Mouse (Mus musculus): ENCODE data around the gene Mdc1.

Gene Mdc1

DNA sequence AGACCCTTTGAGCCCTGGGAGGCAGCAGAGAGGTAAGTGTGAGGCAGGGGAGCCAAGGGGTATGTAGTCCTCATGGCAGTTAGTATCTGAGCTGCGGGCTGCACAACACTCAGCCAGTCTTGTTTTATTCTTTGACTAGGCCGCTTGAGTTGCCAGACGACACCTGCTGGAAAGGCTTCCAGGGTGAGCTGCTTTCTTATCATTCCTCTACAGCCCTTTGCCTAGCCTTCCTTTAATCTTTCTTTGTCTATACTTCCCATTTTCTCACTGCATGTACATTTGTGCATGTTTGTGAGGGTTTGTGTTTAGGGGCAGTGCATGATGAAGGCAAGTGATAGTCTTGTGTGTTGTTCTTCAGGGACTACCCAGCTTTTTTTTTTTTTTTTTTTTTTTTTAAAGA lies 9.7 kb downstream of the Mdc1 start:
- no peak for DNase-seq (ENCODE audit: low read depth, low spot score)

DNA sequence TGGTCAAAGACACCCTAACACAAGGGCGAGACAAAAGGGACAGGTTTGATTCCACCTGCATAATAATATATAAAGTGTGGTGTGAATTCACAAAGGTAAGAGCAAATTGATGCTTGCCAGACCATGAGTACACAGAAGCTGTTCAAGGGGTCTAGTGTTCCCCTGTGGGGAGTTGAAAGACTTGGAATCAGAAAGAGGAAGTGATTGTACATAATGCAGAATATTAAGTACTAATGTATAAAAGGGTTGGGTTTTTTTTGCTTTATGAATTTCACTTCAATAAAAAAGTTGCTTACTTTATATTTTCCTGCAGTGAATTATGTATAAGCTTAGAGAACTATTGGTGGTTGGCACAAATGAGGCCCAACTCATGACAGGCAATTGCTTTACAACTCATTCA lies 18.1 kb downstream of the Mdc1 start:
- DNase-seq (ENCODE audit: low read depth, low spot score) = no peak

- no peak for DNase-seq (ENCODE audit: low read depth, low spot score)
Observed at GRCm38 (mm10) chr17:35859835-35860234, 18.5 kb downstream of the Mdc1 start.

- DNase-seq (ENCODE audit: low read depth, low spot score) = no peak
Observed at GRCm38 (mm10) chr17:35860831-35861197, 19.5 kb downstream of the Mdc1 start.

GRCm38 (mm10) chr17:35861198-35861857 lies 20.0 kb downstream of the Mdc1 start, which contains the start of gene Nrm:
Gene Nrm (plus strand): TSS chr17:35861318.
- peak; percentile 95 for DNase-seq (ENCODE audit: low read depth, low spot score)

DNA sequence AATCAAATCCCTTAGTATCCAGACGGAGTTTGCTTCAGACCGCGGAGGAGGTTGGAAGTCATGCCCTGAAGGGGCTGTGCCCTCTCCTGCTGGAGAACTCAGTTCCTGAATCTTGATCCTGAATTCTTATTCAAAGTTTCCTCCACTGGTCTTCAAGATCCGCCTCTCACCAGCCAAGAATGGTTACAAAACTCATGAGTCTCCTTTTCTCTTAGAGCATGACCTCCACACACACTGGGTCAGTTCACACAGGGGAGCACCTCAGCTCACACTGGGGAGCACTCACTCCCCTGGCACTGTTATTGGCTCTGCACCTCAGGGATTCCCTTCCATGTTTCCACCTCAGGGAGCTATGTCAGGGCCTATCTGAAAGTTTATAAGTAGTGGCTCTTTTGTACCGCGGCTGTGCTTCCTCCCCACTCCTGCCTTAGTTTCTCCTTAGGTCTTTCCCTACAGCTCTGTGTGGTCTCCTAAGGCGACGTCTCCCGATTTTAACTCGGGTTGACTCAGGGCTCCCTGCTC lies 23.6 kb downstream of the Mdc1 start:
- peak; percentile 55 for DNase-seq (ENCODE audit: low read depth, low spot score)

- peak; percentile 88 for DNase-seq (ENCODE audit: low read depth, low spot score)
Observed at GRCm38 (mm10) chr17:35865481-35866280, 24.4 kb downstream of the Mdc1 start, which contains the start of gene Ppp1r18. Gene Ppp1r18 (plus strand): TSS chr17:35865593.

GRCm38 (mm10) chr17:35866281-35866831 lies 25.0 kb downstream of the Mdc1 start:
- peak; percentile 83 for DNase-seq (ENCODE audit: low read depth, low spot score)

GRCm38 (mm10) chr17:35866911-35867890 lies 25.9 kb downstream of the Mdc1 start:
- peak; percentile 49 for DNase-seq (ENCODE audit: low read depth, low spot score)

DNA sequence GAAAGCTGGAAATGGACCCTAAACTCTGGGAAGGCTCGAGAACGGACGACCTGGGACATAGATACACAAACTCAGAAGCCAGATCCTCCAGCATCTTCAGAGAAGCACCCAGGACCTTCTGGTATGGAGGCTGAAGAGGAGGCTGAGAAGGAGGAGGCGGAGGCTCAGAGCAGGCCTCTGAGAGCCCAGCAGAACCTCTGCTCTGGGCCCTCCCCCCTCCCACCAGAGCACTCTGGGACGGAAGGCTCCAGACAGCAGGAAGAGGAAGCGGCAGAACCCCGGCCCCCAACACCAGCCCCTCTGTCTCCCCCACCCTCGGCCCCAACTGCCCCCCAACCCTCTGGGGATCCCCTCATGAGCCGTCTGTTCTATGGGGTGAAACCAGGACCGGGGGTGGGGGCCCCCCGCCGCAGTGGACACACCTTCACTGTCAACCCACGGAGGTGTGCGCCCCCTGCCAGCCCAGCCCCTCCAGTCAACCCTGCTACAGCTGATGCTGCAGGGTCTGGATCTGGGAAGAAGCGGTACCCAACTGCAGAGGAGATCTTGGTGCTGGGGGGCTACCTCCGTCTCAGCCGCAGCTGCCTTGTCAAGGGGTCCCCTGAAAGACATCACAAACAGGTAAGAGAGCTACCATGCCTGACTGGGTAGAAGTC lies 27.0 kb downstream of the Mdc1 start:
- DNase-seq (ENCODE audit: low read depth, low spot score) = peak; percentile 53

- DNase-seq (ENCODE audit: low read depth, low spot score) = peak; percentile 48
Observed at GRCm38 (mm10) chr17:35868961-35869345, 27.6 kb downstream of the Mdc1 start.

GRCm38 (mm10) chr17:35869346-35870067 lies 28.2 kb downstream of the Mdc1 start:
- peak; percentile 91 for DNase-seq (ENCODE audit: low read depth, low spot score)

DNA sequence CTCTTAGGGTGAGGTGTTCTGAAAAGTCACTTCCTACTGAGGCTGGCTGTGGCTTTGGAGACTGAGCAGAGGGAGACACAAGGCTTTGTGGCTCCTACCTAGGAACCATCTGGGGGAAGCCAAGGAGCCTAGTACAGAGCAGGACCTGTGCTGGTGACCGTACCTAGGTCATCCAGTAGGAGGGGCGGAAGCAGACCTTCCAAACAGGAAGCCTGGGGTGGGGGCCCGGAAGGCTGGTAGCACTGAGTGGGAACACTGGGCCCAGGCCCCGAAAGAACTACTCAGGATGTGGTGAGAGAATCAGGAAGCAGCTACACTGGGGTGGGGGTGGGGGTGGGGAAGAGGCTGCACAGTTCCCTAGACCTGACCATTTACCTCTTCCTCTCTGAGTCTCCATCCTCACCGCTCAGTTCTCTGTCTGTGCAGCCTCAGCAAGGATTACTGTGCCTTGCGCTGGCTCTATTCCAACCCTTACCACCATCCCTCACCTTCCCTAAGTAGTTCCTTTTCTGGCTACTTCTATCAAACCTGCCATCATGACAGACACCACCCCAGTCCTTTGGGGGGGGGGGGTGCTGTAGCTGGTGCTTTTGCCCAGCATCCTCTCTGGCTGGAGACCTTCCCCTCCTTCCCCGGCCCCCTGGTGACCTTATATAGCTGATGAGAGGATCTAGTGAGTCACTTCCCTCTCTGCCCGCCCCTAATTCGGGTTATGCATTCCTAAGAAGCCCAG lies 29.0 kb downstream of the Mdc1 start:
- peak; percentile 93 for DNase-seq (ENCODE audit: low read depth, low spot score)

DNA sequence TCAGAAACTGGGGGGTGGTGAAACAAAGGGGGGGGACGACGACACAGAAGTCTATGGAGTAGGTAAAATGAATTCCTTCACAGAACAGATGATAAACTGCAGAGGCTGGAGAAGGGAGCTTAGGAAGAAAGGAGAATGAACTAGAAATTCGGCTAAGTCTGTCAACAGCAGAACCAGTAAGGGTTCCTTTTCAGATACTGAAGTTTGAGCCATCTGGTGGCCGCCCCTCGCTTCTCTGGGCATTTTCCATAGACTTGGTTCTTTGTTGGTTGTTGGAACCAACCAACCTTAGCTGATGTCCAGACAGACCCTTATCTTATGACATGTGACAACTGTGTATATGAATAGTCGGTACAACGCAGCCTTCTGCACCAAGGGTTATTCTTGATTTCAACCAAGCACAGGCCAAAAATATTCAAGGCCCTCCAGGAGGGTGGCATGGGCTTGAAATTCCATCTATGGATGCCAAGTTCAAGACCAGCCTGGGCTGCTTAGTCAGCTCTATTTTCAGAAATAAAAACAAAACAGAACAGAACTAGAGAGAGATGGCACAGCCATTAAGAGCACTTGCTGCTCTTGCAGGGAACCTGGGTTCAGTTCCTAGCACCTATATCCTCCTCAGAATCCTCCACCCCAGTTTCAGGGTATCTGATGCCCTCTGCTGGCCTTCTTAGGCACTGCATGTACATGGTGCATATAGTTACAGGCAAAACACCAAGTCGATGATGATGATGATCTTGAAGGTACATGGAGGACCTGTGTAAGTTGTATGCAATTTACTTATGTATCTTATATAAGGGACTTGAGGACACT lies 29.8 kb downstream of the Mdc1 start:
- peak; percentile 86 for DNase-seq (ENCODE audit: low read depth, low spot score)

GRCm38 (mm10) chr17:35873774-35874519 lies 32.6 kb downstream of the Mdc1 start:
- DNase-seq (ENCODE audit: low read depth, low spot score) = peak; percentile 81

- DNase-seq (ENCODE audit: low read depth, low spot score) = no peak
Observed at GRCm38 (mm10) chr17:35874721-35875120, 33.4 kb downstream of the Mdc1 start.

- DNase-seq (ENCODE audit: low read depth, low spot score) = peak; percentile 98
Observed at GRCm38 (mm10) chr17:35879245-35880057, 38.1 kb downstream of the Mdc1 start, which contains the start of gene Dhx16. Gene Dhx16 (plus strand): TSS chr17:35879819.
